Mouse (Mus musculus) C2C12 (cell line): ENCODE measurements around the gene Rpusd4.

Source experiments
- CEBPB ChIP-seq: IDR thresholded peaks from one replicate; pipeline ENCODE4 v1.6.1; 2011; ENCODE audit warnings: low read depth, mild to moderate bottlenecking, control low read depth, moderate library complexity
- CTCF ChIP-seq: IDR thresholded peaks from one replicate; pipeline ENCODE4 v1.5.1; 2011; ENCODE audit not compliant: control insufficient read depth, insufficient read depth, insufficient read length
- FOSL1 ChIP-seq: IDR thresholded peaks from one replicate; pipeline ENCODE4 v1.8.0; 2011; ENCODE audit warnings: mild to moderate bottlenecking, low read length; ENCODE audit not compliant: poor library complexity, insufficient read depth, severe bottlenecking
- MAX ChIP-seq: IDR thresholded peaks from one replicate; pipeline ENCODE4 v1.6.1; 2011; ENCODE audit warnings: mild to moderate bottlenecking, control low read depth
- MYOD1 ChIP-seq: IDR thresholded peaks from one replicate; pipeline ENCODE4 v1.6.1; 2011; ENCODE audit warnings: low read depth; ENCODE audit not compliant: control insufficient read depth, insufficient read length
- MYOG ChIP-seq: IDR thresholded peaks from one replicate; pipeline ENCODE4 v1.6.1; 2011; ENCODE audit not compliant: control insufficient read depth, insufficient read length; ENCODE audit errors: extremely low read depth
- USF1 ChIP-seq: IDR thresholded peaks from one replicate; pipeline ENCODE4 v1.6.1; 2011; ENCODE audit warnings: low read depth, mild to moderate bottlenecking, control low read depth, moderate library complexity

DNA sequence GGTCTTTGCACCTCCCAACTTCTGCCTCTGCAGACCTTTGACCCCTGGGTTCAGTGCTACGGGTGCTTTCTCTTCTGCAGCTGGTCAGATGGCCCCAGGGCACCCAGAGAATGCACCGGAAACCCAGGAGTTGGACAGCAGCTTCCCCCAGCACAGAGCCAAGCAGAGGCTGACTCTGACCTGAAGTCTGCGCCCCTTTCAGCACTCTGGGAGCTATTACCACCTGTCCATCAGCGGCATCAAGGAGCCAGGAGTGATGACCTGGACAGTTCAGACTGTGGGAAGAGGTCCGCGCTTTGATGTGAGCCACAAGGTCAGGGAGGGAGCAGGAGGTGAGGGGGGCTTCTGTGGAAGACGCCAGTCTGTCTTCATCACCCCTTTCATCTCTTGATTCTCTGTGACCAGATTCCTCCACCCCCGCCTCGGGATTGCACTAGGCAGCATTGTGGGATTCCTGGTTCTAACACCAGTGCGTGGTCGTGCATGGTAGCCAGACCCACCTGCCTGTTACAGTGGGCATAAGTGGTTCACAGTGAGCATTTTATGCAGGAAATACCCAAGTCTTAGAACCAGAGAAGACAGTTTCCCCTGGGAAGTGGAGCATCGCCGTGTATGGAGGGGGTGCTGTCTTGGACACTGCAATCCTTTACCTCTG, 15.9 kb downstream of the Rpusd4 start:
- no peak for TF ChIP-seq USF1
- no peak for TF ChIP-seq CTCF
- TF ChIP-seq MYOD1, result no peak
- TF ChIP-seq MYOG, result no peak
- TF ChIP-seq MAX, result no peak
- TF ChIP-seq CEBPB, result no peak
- TF ChIP-seq FOSL1, result no peak
